23 mouse cellular contexts compared by ENCODE assay signal in the genomic region with DNA sequence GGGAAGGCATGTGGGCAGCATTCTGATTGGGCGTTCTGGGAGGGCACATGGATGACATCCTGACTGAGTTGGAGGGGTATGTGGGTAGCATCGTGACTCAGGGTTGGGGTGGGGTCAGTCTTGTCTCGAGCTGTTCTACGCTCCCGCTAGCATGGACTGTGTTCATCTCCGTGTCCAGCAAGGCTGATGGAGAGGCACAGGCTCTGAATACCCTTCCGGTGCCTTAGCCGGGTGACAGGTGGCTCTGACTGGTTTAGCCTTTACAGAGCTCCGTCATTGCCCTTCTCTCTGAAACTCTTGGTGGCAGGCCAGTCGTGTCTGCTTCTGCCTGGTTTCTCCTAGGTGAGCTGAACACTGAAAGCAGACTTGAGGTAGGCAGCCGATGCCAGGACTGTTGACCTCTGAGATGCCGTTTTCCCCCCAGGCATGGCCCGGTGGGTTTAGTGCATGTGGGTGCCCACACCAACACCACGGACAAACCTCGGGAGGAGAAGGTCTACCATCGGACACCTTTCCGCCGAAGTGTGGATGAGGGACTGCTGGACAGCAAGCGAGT. TPM values are rescaled to one million over a fixed set of nuclear protein-coding genes. Genes with fewer than 3 reads are reported as not detected.
DNase-seq lines count a peak whose midpoint lies in the region; ATAC-seq and TF ChIP-seq lines count a peak whose summit lies in the region.
"Had no signal": no experiment of that assay in that cellular context is flagged by ENCODE, and none has a peak within 500 bp of the region (broad histone marks: within the 10 kb centered on the region; RNA-seq: fewer than 3 reads in every experiment).

No protein-coding gene starts in this region.

- WGBS in kidney, embryonic 14.5 days, result 91% methylated on average over 19 of the region's 19 CpGs
- WGBS in liver, embryonic 14.5 days (ENCODE audit: insufficient replicate concordance), result 87% methylated on average over 19 of the region's 19 CpGs
- 92% methylated on average over 19 of the region's 19 CpGs for WGBS in liver, postnatal 0 days (ENCODE audit: insufficient replicate concordance)
- WGBS in stomach, postnatal 0 days, result 86% methylated on average over 19 of the region's 19 CpGs

- no peak for TF ChIP-seq EP300 in liver, embryonic 14.5 days (IDR thresholded peaks at IDR 0.05; ENCODE audit: low read depth)
- TF ChIP-seq EP300 in liver, postnatal 0 days (IDR thresholded peaks at IDR 0.05; ENCODE audit: low read depth), result no peak
- no peak for TF ChIP-seq EP300 in stomach, postnatal 0 days (optimal IDR thresholded peaks at IDR 0.05)

- no peaks in the 10 kb centered on the region for H3K27me3 ChIP-seq in kidney, embryonic 14.5 days (ENCODE audit: control insufficient read depth, insufficient read depth, low read length)
- no peaks in the 10 kb centered on the region for H3K27me3 ChIP-seq in liver, embryonic 14.5 days (ENCODE audit: control insufficient read depth, insufficient read depth, low read length)
- no peaks in the 10 kb centered on the region for H3K27me3 ChIP-seq in liver, postnatal 0 days (ENCODE audit: insufficient read depth, low read length)
- H3K27me3 ChIP-seq in stomach, postnatal 0 days (ENCODE audit: control insufficient read depth, insufficient read depth, low read length), result no peaks in the 10 kb centered on the region
- H3K27me3 ChIP-seq: embryonic facial prominence, embryonic 12.5 days; forebrain, embryonic 15.5 days; heart, embryonic 15.5 days had no signal

- no peak overlapping the region for H3K4me2 ChIP-seq in kidney, embryonic 14.5 days (replicated peaks; ENCODE audit: low read depth, low read length)
- H3K4me2 ChIP-seq in liver, embryonic 14.5 days (ENCODE audit: low read depth), result no peak overlapping the region
- H3K4me2 ChIP-seq in liver, postnatal 0 days (ENCODE audit: low read depth, low read length), result no peak overlapping the region
- H3K4me2 ChIP-seq in stomach, postnatal 0 days (replicated peaks; ENCODE audit: low read depth), result no peak overlapping the region
- H3K4me2 ChIP-seq: embryonic facial prominence, embryonic 12.5 days; forebrain, embryonic 15.5 days; heart, embryonic 15.5 days had no signal

- H3K9ac ChIP-seq in kidney, embryonic 14.5 days (ENCODE audit: low read depth, low read length), result no peak overlapping the region
- H3K9ac ChIP-seq in liver, embryonic 14.5 days (replicated peaks), result no peak overlapping the region
- H3K9ac ChIP-seq in liver, postnatal 0 days (replicated peaks), result no peak overlapping the region
- H3K9ac ChIP-seq in stomach, postnatal 0 days (ENCODE audit: low read length), result no peak overlapping the region
- H3K9ac ChIP-seq: embryonic facial prominence, embryonic 12.5 days; forebrain, embryonic 15.5 days; heart, embryonic 15.5 days had no signal

- no peak overlapping the region for H3K4me3 ChIP-seq in kidney, embryonic 14.5 days (ENCODE audit: low read length)
- no peak overlapping the region for H3K4me3 ChIP-seq in liver, embryonic 14.5 days (ENCODE audit: insufficient read depth in 1 of 2, low read depth in 2 of 2, low read length in 2 of 2)
- H3K4me3 ChIP-seq in liver, postnatal 0 days (ENCODE audit: low read depth, low read length), result no peak overlapping the region
- H3K4me3 ChIP-seq in stomach, postnatal 0 days (ENCODE audit: low read depth, low read length), result no peak overlapping the region
- H3K4me3 ChIP-seq: embryonic facial prominence, embryonic 12.5 days; forebrain, embryonic 15.5 days; heart, embryonic 10.5 days; heart, embryonic 15.5 days had no signal

- no peaks in the 10 kb centered on the region for H3K36me3 ChIP-seq in kidney, embryonic 14.5 days (ENCODE audit: control insufficient read depth, insufficient read depth, low read length)
- no peaks in the 10 kb centered on the region; the same call in 1 of the 2 replicates for H3K36me3 ChIP-seq in liver, embryonic 14.5 days (replicated peaks; ENCODE audit: control insufficient read depth, insufficient read depth, low read depth)
- H3K36me3 ChIP-seq in liver, postnatal 0 days (replicated peaks; ENCODE audit: insufficient read depth, low read length), result peaks cover 8% of the 10 kb centered on the region
- H3K36me3 ChIP-seq in stomach, postnatal 0 days (ENCODE audit: control insufficient read depth, insufficient read depth, low read length), result no peaks in the 10 kb centered on the region
- H3K36me3 ChIP-seq: embryonic facial prominence, embryonic 12.5 days; forebrain, embryonic 15.5 days; heart, embryonic 15.5 days had no signal

- ATAC-seq in kidney, embryonic 14.5 days (ENCODE audit: low FRiP score, low TSS enrichment), result no peak; the same call in 1 of the 2 replicates
- no peak for ATAC-seq in liver, embryonic 14.5 days (ENCODE audit: insufficient read depth)
- no peak for ATAC-seq in liver, postnatal 0 days
- peak; percentile 16; the same call in 1 of the 2 replicates for ATAC-seq in stomach, postnatal 0 days (ENCODE audit: low FRiP score, low TSS enrichment)
- ATAC-seq: forebrain, embryonic 15.5 days had no signal

- TF ChIP-seq CTCF in liver, embryonic 14.5 days (IDR thresholded peaks at IDR 0.05; ENCODE audit: low read depth), result no peak
- no peak for TF ChIP-seq CTCF in liver, postnatal 0 days (IDR thresholded peaks at IDR 0.05; ENCODE audit: low read depth)
- TF ChIP-seq CTCF in stomach, postnatal 0 days (IDR thresholded peaks at IDR 0.05; ENCODE audit: low read depth), result no peak

- no peaks in the 10 kb centered on the region for H3K9me3 ChIP-seq in kidney, embryonic 14.5 days (ENCODE audit: control insufficient read depth, low read length)
- no peaks in the 10 kb centered on the region for H3K9me3 ChIP-seq in liver, embryonic 14.5 days (ENCODE audit: control insufficient read depth, low read length)
- H3K9me3 ChIP-seq in liver, postnatal 0 days (ENCODE audit: low read length), result no peaks in the 10 kb centered on the region
- H3K9me3 ChIP-seq in stomach, postnatal 0 days (ENCODE audit: control insufficient read depth, low read length), result no peaks in the 10 kb centered on the region
- H3K9me3 ChIP-seq: embryonic facial prominence, embryonic 12.5 days; forebrain, embryonic 15.5 days; heart, embryonic 10.5 days; heart, embryonic 15.5 days had no signal

- no peaks in the 10 kb centered on the region for H3K4me1 ChIP-seq in kidney, embryonic 14.5 days (ENCODE audit: control insufficient read depth, insufficient read depth, low read length)
- peaks cover 42 to 66% of the 10 kb centered on the region in 2 experiments for H3K4me1 ChIP-seq in liver, embryonic 14.5 days (replicated peaks; ENCODE audit: control insufficient read depth in 2 of 2, insufficient read depth in 2 of 2, low read length in 1 of 2)
- peaks cover 27% of the 10 kb centered on the region for H3K4me1 ChIP-seq in liver, postnatal 0 days (ENCODE audit: insufficient read depth)
- H3K4me1 ChIP-seq in stomach, postnatal 0 days (replicated peaks; ENCODE audit: control insufficient read depth, insufficient read depth), result no peaks in the 10 kb centered on the region; the same call in 1 of the 2 replicates
- H3K4me1 ChIP-seq: forebrain, embryonic 15.5 days had no signal

- no peak overlapping the region for H3K27ac ChIP-seq in kidney, embryonic 14.5 days (ENCODE audit: low read depth, low read length)
- H3K27ac ChIP-seq in liver, embryonic 14.5 days, result peak overlapping the region; percentile 22
- no peak overlapping the region for H3K27ac ChIP-seq in liver, postnatal 0 days (ENCODE audit: low read depth)
- H3K27ac ChIP-seq in stomach, postnatal 0 days (replicated peaks), result no peak overlapping the region
- H3K27ac ChIP-seq: embryonic facial prominence, embryonic 12.5 days; forebrain, embryonic 15.5 days; heart, embryonic 10.5 days; heart, embryonic 15.5 days had no signal

- peak; percentile 48 for DNase-seq in kidney, adult 11 months
- no peak for DNase-seq in kidney, adult 18-20 months
- peak; percentile 25 for DNase-seq in kidney, postnatal 10 days
- no peak for DNase-seq in liver, embryonic 14.5 days (ENCODE audit: low read depth in 3 of 3, low spot score in 3 of 3)
- no peak for DNase-seq in liver, postnatal 0 days
- DNase-seq in stomach, postnatal 0 days (ENCODE audit: low spot score), result no peak
- DNase-seq in layer of hippocampus, adult 8-10 months (ENCODE audit: low spot score in 2 of 2), result no peak
- DNase-seq: adrenal gland, postnatal 10 days; cerebellum, adult 11 months; cerebellum, adult 8-10 months; cerebellum, postnatal 25 days; gastrocnemius, postnatal 36 days; heart, adult 18-20 months; heart, postnatal 14 days had no signal

RNA-seq across cellular contexts. Expression of gene Agmat, which starts 9.0 kb away (rescaled TPM):
- 1.1 and 1.6 TPM in 2 replicates for polyA plus RNA-seq in kidney, embryonic 14.5 days (2014; fragmentation: Nextera tagmentation; extraction: Ambion mirVana)
- polyA plus RNA-seq in liver, embryonic 14.5 days (2012; rRNA removed), result 11.2 and 14.4 TPM in 2 replicates
- polyA plus RNA-seq in liver, embryonic 14.5 days (2014; fragmentation: Nextera tagmentation; extraction: Ambion mirVana), result 18.1 and 18.7 TPM in 2 replicates
- 101 and 105 TPM in 2 replicates for polyA plus RNA-seq in liver, postnatal 0 days (2015; fragmentation: Nextera tagmentation; extraction: Ambion mirVana)
- 0.13 and 0.34 TPM in 2 replicates for polyA plus RNA-seq in stomach, postnatal 0 days (2015; fragmentation: Nextera tagmentation; extraction: Ambion mirVana)
- total RNA-seq in layer of hippocampus, adult 8-10 months (2022), result not detected
- total RNA-seq: gastrocnemius, adult 8-10 months had no signal
- polyA plus RNA-seq: C2C12; embryonic facial prominence, embryonic 12.5 days; forebrain, embryonic 11.5 days; forebrain, embryonic 15.5 days; hindbrain, embryonic 11.5 days had no signal

RNA-seq across cellular contexts. Expression of gene Ddi2, which starts 32.2 kb away (rescaled TPM):
- 11.0 and 20.6 TPM in 2 replicates for polyA plus RNA-seq in kidney, embryonic 14.5 days (2014; fragmentation: Nextera tagmentation; extraction: Ambion mirVana)
- 6.7 and 9.5 TPM in 2 replicates for polyA plus RNA-seq in liver, embryonic 14.5 days (2012; rRNA removed)
- polyA plus RNA-seq in liver, embryonic 14.5 days (2014; fragmentation: Nextera tagmentation; extraction: Ambion mirVana), result 9.2 and 11.4 TPM in 2 replicates
- 21.7 and 22.6 TPM in 2 replicates for polyA plus RNA-seq in liver, postnatal 0 days (2015; fragmentation: Nextera tagmentation; extraction: Ambion mirVana)
- 14.4 TPM in 2 replicates for polyA plus RNA-seq in stomach, postnatal 0 days (2015; fragmentation: Nextera tagmentation; extraction: Ambion mirVana)
- total RNA-seq in layer of hippocampus, adult 8-10 months (2022), result 10 to 100 TPM; 43.0 to 50.3 (median 46.2) TPM

RNA-seq across cellular contexts. Expression of gene Dnajc16, which starts 35.3 kb away (rescaled TPM):
- polyA plus RNA-seq in kidney, embryonic 14.5 days (2014; fragmentation: Nextera tagmentation; extraction: Ambion mirVana), result 3.2 and 5.2 TPM in 2 replicates
- polyA plus RNA-seq in liver, embryonic 14.5 days (2012; rRNA removed), result 2.4 and 2.8 TPM in 2 replicates
- 1.4 and 1.7 TPM in 2 replicates for polyA plus RNA-seq in liver, embryonic 14.5 days (2014; fragmentation: Nextera tagmentation; extraction: Ambion mirVana)
- polyA plus RNA-seq in liver, postnatal 0 days (2015; fragmentation: Nextera tagmentation; extraction: Ambion mirVana), result 2.7 TPM in 2 replicates
- polyA plus RNA-seq in stomach, postnatal 0 days (2015; fragmentation: Nextera tagmentation; extraction: Ambion mirVana), result 2.9 and 3.1 TPM in 2 replicates
- 10 to 100 TPM; 42.0 to 51.0 (median 44.1) TPM for total RNA-seq in layer of hippocampus, adult 8-10 months (2022)

RNA-seq across cellular contexts. Expression of gene Casp9, which starts 38.0 kb away (rescaled TPM):
- 14.5 and 24.3 TPM in 2 replicates for polyA plus RNA-seq in kidney, embryonic 14.5 days (2014; fragmentation: Nextera tagmentation; extraction: Ambion mirVana)
- 7.5 and 7.6 TPM in 2 replicates for polyA plus RNA-seq in liver, embryonic 14.5 days (2012; rRNA removed)
- polyA plus RNA-seq in liver, embryonic 14.5 days (2014; fragmentation: Nextera tagmentation; extraction: Ambion mirVana), result 5.8 and 6.5 TPM in 2 replicates
- polyA plus RNA-seq in liver, postnatal 0 days (2015; fragmentation: Nextera tagmentation; extraction: Ambion mirVana), result 6.3 and 7.4 TPM in 2 replicates
- polyA plus RNA-seq in stomach, postnatal 0 days (2015; fragmentation: Nextera tagmentation; extraction: Ambion mirVana), result 9.8 and 10.8 TPM in 2 replicates
- total RNA-seq in layer of hippocampus, adult 8-10 months (2022), result 10 to 100 TPM; 22.6 to 26.0 (median 25.6) TPM

Comparison
In these comparisons a context has a peak if more than half of its experiments do, and no peak if none do; other contexts are left out.
1. DNase-seq: peak in kidney, adult 11 months (single experiment) and kidney, postnatal 10 days (single experiment); none in kidney, adult 18-20 months (single experiment), liver, embryonic 14.5 days (0 of 3), liver, postnatal 0 days (single experiment), stomach, postnatal 0 days (single experiment) and layer of hippocampus, adult 8-10 months (0 of 2).